Mouse (Mus musculus) spleen, adult 18-20 months (tissue): Measurements from ENCODE around the gene Nup133.
"Not testable (repeated sequence)": the region's sequence is repeated elsewhere in the genome, so short reads cannot be mapped to it uniquely, and the experiment has no call there.

Experiments used
- DNase-seq, 2 experiments: peaks; one replicate each; pipeline ENCODE4 v3.0.0; 2022; ENCODE audit warnings: mixed read lengths in 2 of 2

Gene Nup133

GRCm38 (mm10) chr8:123948942-123949685, at the start of gene Nup133:
Gene Nup133 (minus strand): TSS chr8:123949265.
- DNase-seq = peak; percentile 98 to 100

- DNase-seq = no peak
Measured at GRCm38 (mm10) chr8:123993997-123994396, 44.9 kb upstream of the Nup133 start.

GRCm38 (mm10) chr8:123993597-123993996, 44.5 kb upstream of the Nup133 start:
- no peak for DNase-seq

- peak in 1 of 2 experiments; percentile 8 for DNase-seq
Measured at GRCm38 (mm10) chr8:123992587-123992986, 43.5 kb upstream of the Nup133 start.

DNA sequence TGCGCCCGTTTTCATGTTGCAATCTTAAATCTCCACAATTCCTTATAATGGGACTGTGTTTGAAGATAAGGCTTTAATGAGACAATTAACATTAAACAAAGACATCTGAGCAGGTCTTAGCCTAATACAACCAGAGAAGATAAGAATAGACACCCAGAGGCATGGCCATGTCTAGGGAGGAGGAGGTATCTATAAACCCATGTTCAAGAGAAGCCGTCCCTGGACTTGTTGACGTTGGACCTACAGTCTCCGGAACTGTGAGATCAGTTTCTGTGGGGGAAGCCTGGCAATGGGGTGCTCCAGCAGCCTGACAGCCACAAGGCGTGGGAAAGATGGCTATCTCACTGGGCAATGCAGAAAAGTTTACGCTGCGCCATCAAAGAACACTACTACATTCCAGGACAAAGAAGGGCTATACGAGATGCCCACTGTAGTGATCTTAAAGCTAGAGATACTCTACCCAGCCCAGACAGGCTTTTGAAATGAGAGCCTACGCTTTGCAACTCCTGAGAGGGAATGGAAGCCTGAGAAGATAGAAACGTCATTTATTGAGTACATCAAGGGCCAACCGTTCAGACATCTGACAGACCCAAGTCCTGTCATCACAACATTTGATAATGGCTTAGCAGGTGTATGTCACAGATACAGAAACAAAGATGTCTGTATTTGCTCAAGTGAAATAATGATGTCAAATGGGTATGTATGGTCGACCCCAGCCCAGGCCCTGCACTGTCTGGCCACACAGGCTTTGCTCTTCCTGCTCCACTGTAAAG, 41.4 kb upstream of the Nup133 start:
- no peak for DNase-seq

- no peak for DNase-seq
Measured at GRCm38 (mm10) chr8:123989128-123989527, 40.1 kb upstream of the Nup133 start.

- DNase-seq = no peak
Measured at GRCm38 (mm10) chr8:123988605-123989038, 39.6 kb upstream of the Nup133 start.

DNA sequence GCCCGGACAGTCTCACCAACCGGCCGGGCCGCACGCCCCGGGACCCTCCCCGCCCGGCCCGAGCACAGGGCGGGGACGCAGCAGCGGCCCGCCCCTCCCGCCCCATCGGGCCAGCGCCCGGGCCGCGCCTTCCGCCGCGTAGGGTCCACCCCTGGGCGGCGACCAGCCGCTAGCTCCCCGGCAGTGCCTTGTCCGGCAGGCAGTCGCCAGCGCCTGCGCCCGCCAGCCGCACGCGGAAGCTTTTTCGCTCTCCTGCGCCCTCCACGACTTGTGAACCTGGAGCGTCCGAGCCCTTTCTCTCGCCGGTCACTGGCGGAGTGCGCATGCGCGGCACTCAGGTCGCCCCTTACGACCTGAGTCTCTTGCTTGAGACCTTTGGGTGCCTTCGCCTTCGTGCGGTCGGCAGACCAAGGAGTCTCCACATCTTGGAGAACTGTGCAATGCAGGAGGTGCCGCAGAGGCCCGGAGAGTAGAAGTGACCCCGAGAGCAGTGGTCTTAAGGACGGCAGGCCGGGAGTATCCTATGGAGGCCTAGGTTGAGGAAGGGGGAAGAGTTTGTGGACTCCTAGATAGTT, 33.8 kb upstream of the Nup133 start, which contains the start of gene Abcb10:
TSS of gene Abcb10 (minus strand) at position 297 of the 575 bp plus-strand sequence.
- DNase-seq = peak; percentile 80 to 83

DNA sequence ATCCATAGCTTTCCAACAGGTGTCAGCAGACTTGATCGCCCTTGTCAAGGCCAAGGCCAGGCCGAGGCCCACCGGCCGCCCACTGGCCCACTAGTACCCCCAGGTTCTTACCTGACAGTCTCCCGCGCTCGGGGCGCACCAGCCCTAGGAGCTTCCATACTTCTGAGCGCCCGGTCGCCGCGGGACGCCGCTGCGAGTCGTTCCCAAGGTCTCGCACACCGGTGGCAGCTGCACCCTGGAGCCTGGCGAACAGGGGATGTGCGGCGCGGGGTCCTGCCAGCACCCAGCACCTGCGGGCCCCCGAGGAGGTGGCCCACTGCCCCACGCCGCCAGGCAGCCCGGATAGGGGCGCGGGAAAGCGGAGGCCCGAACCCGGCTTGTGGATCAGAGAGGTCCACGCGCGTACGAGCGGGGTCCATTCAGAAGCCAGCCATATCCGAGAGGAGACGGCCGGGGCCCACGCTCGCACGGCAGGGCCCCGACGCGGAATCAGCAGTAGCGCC, 33.3 kb upstream of the Nup133 start:
- DNase-seq = no peak

DNA sequence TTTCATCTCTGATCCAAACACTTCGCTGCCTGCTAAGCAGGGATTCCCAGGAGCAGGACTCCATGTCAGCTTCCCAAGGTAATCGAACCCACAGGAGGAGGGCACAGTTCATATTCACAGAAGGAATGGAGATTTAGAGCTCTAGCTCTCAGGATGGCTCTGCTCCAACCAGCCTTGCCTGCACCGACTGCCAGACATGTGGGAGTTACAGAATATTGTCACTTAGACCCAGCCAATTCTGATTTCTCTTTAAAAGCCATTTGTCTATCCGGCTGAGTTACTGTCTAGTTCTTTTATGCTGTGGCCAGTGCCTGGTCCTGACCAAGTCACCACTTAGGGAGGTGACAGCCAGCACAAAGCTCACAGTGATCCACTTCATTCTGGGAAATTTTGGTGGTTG, 32.6 kb upstream of the Nup133 start:
- no peak for DNase-seq

GRCm38 (mm10) chr8:123980239-123980638, 31.2 kb upstream of the Nup133 start:
- no peak for DNase-seq

- no peak for DNase-seq
Measured at GRCm38 (mm10) chr8:123978926-123979325, 29.9 kb upstream of the Nup133 start.

- DNase-seq = no peak
Measured at GRCm38 (mm10) chr8:123978166-123978838, 29.2 kb upstream of the Nup133 start.

DNA sequence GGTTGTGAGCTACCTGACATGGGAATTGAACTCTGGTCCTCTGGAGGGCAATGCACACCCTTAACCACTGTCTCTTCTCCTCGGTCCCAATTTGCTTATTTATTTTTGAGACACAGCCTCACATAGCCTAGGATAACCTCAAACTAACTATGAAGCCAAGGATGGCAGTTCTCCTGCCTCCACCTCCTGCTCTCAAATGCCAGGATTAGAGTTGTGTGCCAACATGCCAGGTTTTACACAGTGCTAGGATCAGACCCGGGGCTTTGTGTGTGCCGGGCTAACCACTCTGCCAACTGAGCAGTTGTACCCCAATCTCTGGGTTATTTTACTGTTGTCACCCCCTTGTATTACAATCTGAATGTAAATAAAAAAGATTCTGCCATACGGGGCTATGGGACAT, 28.4 kb upstream of the Nup133 start:
- DNase-seq = no peak

DNA sequence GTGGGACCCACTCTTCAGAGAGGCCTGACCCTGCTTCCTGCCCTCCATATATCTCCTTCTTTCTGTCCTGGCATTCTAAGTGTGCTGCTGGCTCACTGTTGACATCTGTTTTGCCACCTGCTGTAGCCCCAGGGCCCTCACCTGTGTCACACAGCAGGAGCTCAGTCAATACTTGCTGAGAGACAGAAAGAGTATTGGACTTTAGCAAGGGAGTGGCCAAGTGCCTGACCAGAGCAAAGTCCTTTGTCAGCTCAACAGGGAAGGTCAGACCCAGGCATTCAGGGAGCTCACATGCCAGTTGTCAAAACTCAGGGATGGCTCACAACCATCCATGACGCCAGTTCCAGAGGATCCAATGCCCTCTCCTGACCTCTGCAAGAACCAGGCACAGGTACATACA, 24.4 kb upstream of the Nup133 start:
- no peak for DNase-seq

DNA sequence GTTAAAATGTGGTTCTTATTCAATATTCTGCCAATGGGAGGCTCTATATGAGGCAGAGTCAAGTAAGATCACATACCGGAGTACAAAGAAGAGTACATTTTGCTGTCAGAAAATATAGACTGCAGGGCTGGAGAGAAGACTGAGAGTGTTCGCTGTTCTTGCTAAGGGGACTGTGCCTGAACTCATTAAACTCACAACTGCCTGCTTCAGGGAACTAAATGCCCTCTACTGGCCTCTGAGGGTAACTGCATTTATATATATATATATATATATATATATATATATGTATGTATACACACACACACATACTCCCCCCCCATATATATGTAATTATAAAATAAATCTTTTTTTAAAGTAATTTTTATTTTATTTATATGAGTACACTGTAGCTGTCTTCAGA, 17.8 kb upstream of the Nup133 start:
- no peak for DNase-seq

GRCm38 (mm10) chr8:123961371-123961770, 12.3 kb upstream of the Nup133 start:
- no peak for DNase-seq

GRCm38 (mm10) chr8:123960556-123960955, 11.5 kb upstream of the Nup133 start:
- DNase-seq = not testable (repeated sequence)

DNA sequence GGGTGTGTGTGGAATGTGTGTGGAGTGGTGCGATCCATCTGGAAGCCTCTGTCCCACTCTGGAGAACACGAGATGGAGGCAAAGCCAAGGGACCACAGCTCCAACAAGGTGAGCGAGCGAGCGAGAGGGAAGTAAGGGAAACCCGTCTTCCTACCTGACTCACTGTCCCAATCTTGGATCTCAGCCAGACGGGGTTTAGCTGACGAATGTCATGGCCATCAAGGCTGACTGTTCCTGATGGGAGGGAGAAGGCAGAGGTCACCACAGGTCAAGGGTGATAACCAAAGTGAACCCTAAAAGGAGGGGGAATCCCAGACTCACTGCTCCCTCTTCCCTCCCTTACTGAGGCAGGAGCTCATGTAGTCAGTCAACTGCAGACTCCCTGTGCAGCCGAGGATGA, 11.0 kb upstream of the Nup133 start:
- no peak for DNase-seq

DNA sequence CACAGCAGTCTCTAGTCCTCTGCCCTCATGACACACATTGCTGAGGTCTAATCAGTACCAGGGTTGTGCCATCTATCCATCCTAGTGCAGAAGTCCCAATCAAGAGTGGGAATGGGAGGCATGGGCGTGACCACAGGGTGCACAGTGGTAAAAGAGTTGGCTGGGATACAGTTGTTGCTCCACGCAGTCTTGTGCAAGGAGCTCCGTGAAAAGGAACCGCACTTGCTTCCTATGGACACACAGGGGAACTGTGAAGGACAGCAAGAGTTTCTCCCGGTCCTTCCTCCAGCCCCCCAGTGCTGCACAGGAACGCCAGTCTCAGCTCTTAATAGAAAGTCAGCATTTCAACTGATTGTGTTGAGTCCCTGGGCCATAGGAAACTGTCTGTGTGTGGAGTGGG, 10.4 kb upstream of the Nup133 start:
- DNase-seq = no peak

- DNase-seq = no peak
Measured at GRCm38 (mm10) chr8:123958130-123958529, 9.1 kb upstream of the Nup133 start.

DNA sequence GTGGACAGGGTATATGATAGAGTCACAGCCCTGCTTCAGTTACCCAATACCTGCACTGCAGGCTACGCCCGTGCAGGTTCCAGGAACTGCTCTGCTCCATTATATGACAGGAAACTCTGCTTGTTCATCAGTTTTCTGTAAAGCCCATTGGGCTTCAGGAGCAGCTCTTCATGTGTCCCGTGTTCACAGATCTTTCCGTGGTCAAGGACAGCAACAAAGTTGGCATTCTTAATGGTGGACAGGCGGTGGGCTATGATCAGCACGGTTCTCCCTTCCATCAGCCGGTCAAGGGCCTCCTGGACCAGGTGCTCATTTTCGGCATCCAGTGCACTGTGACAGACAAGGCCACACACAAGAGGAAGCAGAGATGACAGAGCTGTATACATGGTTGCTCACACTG, 5.2 kb upstream of the Nup133 start:
- peak; percentile 28 to 32 for DNase-seq

DNA sequence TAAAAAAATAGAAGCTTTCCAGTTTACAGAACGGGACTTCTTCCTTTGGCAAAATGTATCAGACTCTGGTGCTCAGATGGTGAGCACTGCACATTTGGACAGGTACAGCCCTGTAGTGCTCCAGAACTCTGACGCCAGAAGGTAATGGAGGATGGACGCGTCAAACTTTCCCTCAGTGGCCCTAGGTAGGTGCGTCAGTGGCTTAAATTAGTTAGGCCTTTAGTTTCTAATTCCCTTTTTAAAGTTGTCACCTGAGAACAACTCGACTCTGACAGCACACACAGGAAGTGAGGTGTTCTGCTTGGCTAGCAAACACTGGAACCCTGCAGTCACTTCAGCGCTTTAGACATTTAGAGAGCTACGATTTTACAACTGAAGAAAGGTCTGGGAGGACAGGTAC, 4.6 kb upstream of the Nup133 start:
- DNase-seq = peak; percentile 17 to 47
